Mouse (Mus musculus): ENCODE results near the gene Tmem63b.

DNA sequence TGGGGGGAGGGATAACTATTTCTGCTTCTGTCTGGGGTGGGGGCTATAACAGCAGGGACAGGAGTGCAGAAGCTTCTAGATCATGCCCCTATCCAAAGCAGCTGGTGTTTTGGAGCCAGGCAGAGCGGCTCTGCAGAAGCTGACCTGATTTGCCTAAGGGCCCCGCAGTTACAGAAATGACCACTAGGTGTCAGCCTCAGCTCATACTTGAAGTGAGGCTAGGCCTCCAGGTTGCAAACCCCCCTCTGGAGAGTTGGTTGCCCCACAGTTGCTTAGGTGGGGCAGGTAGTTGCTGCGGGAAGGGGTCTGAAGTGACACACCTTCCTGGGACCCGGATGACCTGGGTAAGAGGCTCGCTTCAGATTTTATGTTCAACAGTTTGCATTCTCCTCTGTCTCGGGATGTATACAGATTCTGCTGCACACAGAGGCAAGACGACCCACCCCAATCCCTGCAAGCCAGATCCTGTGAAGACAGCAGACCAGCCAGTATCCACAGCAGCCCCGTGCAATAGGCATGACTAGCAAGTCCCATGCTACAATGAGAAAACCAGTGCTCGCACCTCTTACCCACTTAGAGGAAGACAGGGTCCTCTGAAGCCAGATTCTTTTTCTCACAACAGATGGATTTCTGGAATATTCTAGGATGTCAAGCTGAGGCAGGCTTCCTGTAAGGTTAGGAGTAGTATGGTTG is 44.6 kb upstream of the Tmem63b start:
- TF ChIP-seq CTCF (IDR thresholded peaks at IDR 0.05; ENCODE audit: low read depth) (peak; percentile 96), EP300 (optimal IDR thresholded peaks at IDR 0.05) (no peak)

Measured in stomach, postnatal 0 days (tissue).